Mouse (Mus musculus) midbrain, postnatal 0 days (tissue): ENCODE measurements around the gene Nup107. TPM values are rescaled to one million over a fixed set of nuclear protein-coding genes. Genes with fewer than 3 reads are reported as not detected.
A peak's percentile ranks its signal among the peaks of the same experiment; 100 is the strongest.

Experiments used
- ATAC-seq: fragments of 200-750 bp; cut with Nextera tagmentation; 2 replicates; pipeline ENCODE4 v1.8.0; 2017; ENCODE audit warnings: moderate number of reproducible peaks, mild to moderate bottlenecking, moderate TSS enrichment, moderate library complexity; ENCODE audit not compliant: low FRiP score
- DNase-seq: peaks from one replicate; pipeline ENCODE4 v3.0.0-alpha.2; 2015; ENCODE audit warnings: low spot score
- H3K27ac ChIP-seq: fragments of 300-500 bp; sonication (generic); 2 replicates; pipeline ENCODE4 v1.5.1; 2014; ENCODE audit warnings: low read depth, mild to moderate bottlenecking, low read length, mixed read lengths
- H3K27me3 ChIP-seq: fragments of 300-500 bp; sonication (generic); 2 replicates; pipeline ENCODE4 v1.6.1; 2014; ENCODE audit warnings: low read length, control low read depth, mixed read lengths; ENCODE audit not compliant: insufficient read depth
- H3K36me3 ChIP-seq: fragments of 300-500 bp; sonication (generic); 2 replicates; pipeline ENCODE4 v1.6.1; 2014; ENCODE audit warnings: low read length, control low read depth, mixed read lengths; ENCODE audit not compliant: insufficient read depth
- H3K4me1 ChIP-seq: fragments of 300-500 bp; sonication (generic); 2 replicates; pipeline ENCODE4 v1.6.1; 2014; ENCODE audit warnings: mild to moderate bottlenecking, control low read depth, antibody characterized with exemption, low read length, mixed read lengths; ENCODE audit not compliant: insufficient read depth
- H3K4me2 ChIP-seq: fragments of 300-500 bp; sonication (generic); 2 replicates; pipeline ENCODE4 v1.6.1; 2014; ENCODE audit warnings: low read depth, mild to moderate bottlenecking, low read length, mixed read lengths; ENCODE audit not compliant: poor library complexity, severe bottlenecking
- H3K4me3 ChIP-seq: fragments of 300-500 bp; sonication (generic); 2 replicates; pipeline ENCODE4 v1.5.1; 2014; ENCODE audit warnings: low read depth, mild to moderate bottlenecking, low read length, moderate library complexity
- H3K9ac ChIP-seq: fragments of 300-500 bp; sonication (generic); replicated peaks from 2 replicates; pipeline ENCODE4 v1.6.1; 2014; ENCODE audit warnings: mild to moderate bottlenecking, low read length, moderate library complexity, mixed read lengths; ENCODE audit not compliant: poor library complexity, severe bottlenecking
- H3K9me3 ChIP-seq: fragments of 300-500 bp; sonication (generic); 2 replicates; pipeline ENCODE4 v1.6.1; 2016; ENCODE audit warnings: low read length, control low read depth
- CTCF ChIP-seq: IDR thresholded peaks from 2 replicates; pipeline ENCODE4 v1.5.1; 2016; ENCODE audit warnings: antibody characterized with exemption, mild to moderate bottlenecking
- WGBS: fragments of 180-500 bp; shearing (Covaris S2); extraction: QIAGEN DNeasy Blood & Tissue Kit; methylation state at CpG from one replicate; pipeline ENCODE4 v1.1.7; 2014; 5-methylcytosine and 5-hydroxymethylcytosine counted together
- polyA plus RNA-seq: library from polyadenylated mRNA; unstranded; fragments of >200 nt; fragmentation: Nextera tagmentation; extraction: Ambion mirVana; gene quantifications from 2 replicates; pipeline ENCODE4 v1.2.1, GENCODE M21; 2015
- total RNA-seq: library from RNA; depleted of rRNA; stranded (reverse); fragments of >200 nt; gene quantifications from 2 replicates; pipeline ENCODE4 v1.2.3, GENCODE M21; 2014

Nup107 gene
- total and polyA plus RNA-seq, 2 experiments from 2014 or later, result 14.0 to 16.7 TPM

- H3K4me3 ChIP-seq, result no peak overlapping the region
- H3K4me2 ChIP-seq, result no peak overlapping the region
- no peak overlapping the region for H3K9ac ChIP-seq
- no peaks in the 10 kb centered on the region for H3K27me3 ChIP-seq
- H3K9me3 ChIP-seq, result no peaks in the 10 kb centered on the region
- H3K4me1 ChIP-seq, result no peaks in the 10 kb centered on the region; the same call in 1 of the 2 replicates
- DNase-seq, result no peak
- H3K36me3 ChIP-seq, result peaks cover 28% of the 10 kb centered on the region
- ATAC-seq, result no peak
- peak; percentile 28 for TF ChIP-seq CTCF
- WGBS, result 56% methylated on average over 4 of the region's 4 CpGs
- H3K27ac ChIP-seq, result no peak overlapping the region
Measured at GRCm38 (mm10) chr10:117824139-117824538, 31.6 kb upstream of the Nup107 start.

DNA sequence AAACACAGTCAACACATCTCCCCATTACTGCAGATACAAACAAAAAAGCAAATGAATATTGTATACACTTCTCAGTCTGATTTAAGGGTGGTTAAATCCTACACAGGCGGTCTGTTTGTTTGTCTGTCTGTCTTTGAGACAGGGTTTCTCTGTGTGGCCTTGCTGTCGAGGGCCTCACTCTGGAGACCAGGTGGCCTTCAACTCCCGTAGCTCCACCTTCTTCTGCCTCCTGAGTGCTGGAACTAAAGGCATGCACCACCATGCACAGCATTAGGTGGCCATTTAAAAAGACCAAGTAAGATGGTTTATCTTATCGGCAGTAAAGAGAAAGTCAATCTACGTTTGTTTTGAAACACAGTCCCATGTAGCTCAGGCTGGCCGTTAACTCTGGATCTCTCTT is 30.8 kb upstream of the Nup107 start:
- ATAC-seq (no peak), DNase-seq (no peak)
- no peaks in the 10 kb centered on the region for H3K9me3 ChIP-seq
- H3K27me3 ChIP-seq, result no peaks in the 10 kb centered on the region
- whole genome bisulfite sequencing, result 93% methylated on average over 6 of the region's 6 CpGs
- no peak overlapping the region for H3K9ac ChIP-seq
- no peaks in the 10 kb centered on the region; the same call in 1 of the 2 replicates for H3K4me1 ChIP-seq
- no peak overlapping the region for H3K27ac ChIP-seq
- no peak for TF ChIP-seq CTCF
- H3K4me3 ChIP-seq, result no peak overlapping the region
- H3K36me3 ChIP-seq, result peaks cover 32% of the 10 kb centered on the region
- H3K4me2 ChIP-seq, result no peak overlapping the region

- no peak for TF ChIP-seq CTCF
- H3K36me3 ChIP-seq, result peaks cover 49% of the 10 kb centered on the region
- 90% methylated on average over 6 of the region's 6 CpGs for WGBS
Measured at GRCm38 (mm10) chr10:117818600-117818999, 26.1 kb upstream of the Nup107 start.

DNA sequence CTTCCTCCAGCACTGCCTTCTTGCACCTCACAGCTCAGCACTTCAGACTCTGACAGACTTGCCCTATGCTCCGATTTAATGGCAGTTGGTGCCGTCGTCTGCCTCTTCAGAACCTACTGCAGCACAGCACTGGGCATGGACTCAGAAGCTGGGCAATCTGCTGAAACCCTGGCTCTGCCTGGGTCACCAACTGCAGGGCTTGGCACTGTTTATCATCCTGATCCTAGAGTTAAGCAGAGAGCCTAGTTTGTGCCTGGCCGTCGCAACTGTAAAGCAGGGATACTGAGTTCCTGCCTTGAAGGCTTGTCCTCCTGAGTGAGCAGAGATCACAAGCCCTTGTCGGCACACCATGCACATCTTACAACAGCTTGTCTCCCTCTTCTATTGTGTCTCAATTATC is 24.2 kb upstream of the Nup107 start:
- Histone ChIP-seq H3K9ac (no peak overlapping the region), H3K36me3 (peaks cover 46% of the 10 kb centered on the region), H3K27ac (no peak overlapping the region), H3K27me3 (no peaks in the 10 kb centered on the region), H3K9me3 (no peaks in the 10 kb centered on the region), H3K4me3 (no peak overlapping the region), H3K4me1 (no peaks in the 10 kb centered on the region), H3K4me2 (no peak overlapping the region)
- DNase-seq (no peak), ATAC-seq (no peak)
- TF ChIP-seq CTCF, result no peak
- WGBS, result 93% methylated on average over 6 of the region's 6 CpGs

More at GRCm38 (mm10) chr10:117818600-117818999, 26.1 kb upstream of the Nup107 start:
- no peak for DNase-seq
- Histone ChIP-seq H3K4me1 (no peaks in the 10 kb centered on the region), H3K27ac (no peak overlapping the region), H3K9me3 (no peaks in the 10 kb centered on the region), H3K4me2 (no peak overlapping the region), H3K9ac (no peak overlapping the region), H3K4me3 (no peak overlapping the region), H3K27me3 (no peaks in the 10 kb centered on the region)
- ATAC-seq, result no peak

DNA sequence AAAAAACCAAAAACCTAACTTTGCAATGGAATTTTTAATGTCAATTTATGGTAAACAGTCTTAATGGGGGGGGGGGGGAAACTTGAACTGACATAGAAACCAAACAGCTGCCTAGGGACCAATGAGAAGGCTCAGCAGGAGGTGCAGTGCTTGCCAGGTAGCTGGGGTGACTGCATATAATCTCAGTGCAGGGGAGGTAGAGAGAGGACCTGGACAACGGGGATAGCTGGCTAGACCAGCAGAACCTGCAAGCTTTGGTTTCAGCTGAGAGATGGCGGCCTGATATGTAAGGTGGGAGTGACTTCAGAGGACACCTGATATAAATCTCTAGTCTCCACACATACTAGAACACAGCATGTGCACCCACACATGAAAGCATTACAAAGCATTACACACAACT is 20.0 kb upstream of the Nup107 start:
- H3K9ac ChIP-seq, result no peak overlapping the region
- 95% methylated on average over 2 of the region's 2 CpGs for WGBS
- peaks cover 23% of the 10 kb centered on the region for H3K36me3 ChIP-seq
- no peak overlapping the region for H3K4me3 ChIP-seq
- ATAC-seq (no peak), DNase-seq (no peak)
- no peak overlapping the region for H3K27ac ChIP-seq
- no peaks in the 10 kb centered on the region for H3K27me3 ChIP-seq
- H3K9me3 ChIP-seq, result no peaks in the 10 kb centered on the region
- H3K4me2 ChIP-seq, result no peak overlapping the region
- H3K4me1 ChIP-seq, result no peaks in the 10 kb centered on the region
- TF ChIP-seq CTCF, result no peak

GRCm38 (mm10) chr10:117811555-117811954 is 19.1 kb upstream of the Nup107 start:
- no peaks in the 10 kb centered on the region for H3K4me1 ChIP-seq
- H3K4me2 ChIP-seq, result no peak overlapping the region
- no peak for ATAC-seq
- no peaks in the 10 kb centered on the region for H3K9me3 ChIP-seq
- DNase-seq, result no peak
- no peak for TF ChIP-seq CTCF
- H3K27ac ChIP-seq, result no peak overlapping the region
- peaks cover 15% of the 10 kb centered on the region for H3K36me3 ChIP-seq
- H3K27me3 ChIP-seq, result no peaks in the 10 kb centered on the region
- no peak overlapping the region for H3K4me3 ChIP-seq
- H3K9ac ChIP-seq, result no peak overlapping the region
- 97% methylated on average over 8 of the region's 8 CpGs for WGBS
